Mouse (Mus musculus): Measurements from ENCODE around the gene Gm21996. TPM values are rescaled to one million over a fixed set of nuclear protein-coding genes. Genes with fewer than 3 reads are reported as not detected.
"Not testable (repeated sequence)": the region's sequence is repeated elsewhere in the genome, so short reads cannot be mapped to it uniquely, and the experiment has no call there.

The Gm21996 gene
- not detected in 2 replicates for polyA plus RNA-seq (2011; ENCODE audit: insufficient read depth, insufficient read length, low read depth, missing spikeins)

GRCm38 (mm10) chrY:89745432-89745831, at the start of gene Gm21996:
Gene Gm21996, minus strand, starts transcription at chrY:89745532.
- H3K36me3 ChIP-seq (ENCODE audit: control insufficient read depth, insufficient read depth, low read length, poor library complexity, severe bottlenecking); H3K4me1 ChIP-seq (ENCODE audit: control insufficient read depth, insufficient read depth, low read length); H3K9ac ChIP-seq (ENCODE audit: low read depth, poor library complexity, severe bottlenecking); H3K4me3 ChIP-seq (ENCODE audit: low read depth, low read length); H3K27ac ChIP-seq (ENCODE audit: insufficient read depth, low read length); H3K27me3 ChIP-seq (ENCODE audit: control insufficient read depth, insufficient read depth, low read length, poor library complexity, severe bottlenecking); H3K9me3 ChIP-seq (replicated peaks; ENCODE audit: control insufficient read depth, insufficient read depth, low read length, poor library complexity, severe bottlenecking): not testable (repeated sequence)

All from ES-Bruce4 (cell line).